Mouse (Mus musculus) lung, postnatal 4 days (tissue): ENCODE measurements around the gene Gnai3.

ENCODE experiments used
- DNase-seq, 2 experiments: peaks; one replicate each; pipeline ENCODE4 v3.0.0; 2021

Gene Gnai3

DNA sequence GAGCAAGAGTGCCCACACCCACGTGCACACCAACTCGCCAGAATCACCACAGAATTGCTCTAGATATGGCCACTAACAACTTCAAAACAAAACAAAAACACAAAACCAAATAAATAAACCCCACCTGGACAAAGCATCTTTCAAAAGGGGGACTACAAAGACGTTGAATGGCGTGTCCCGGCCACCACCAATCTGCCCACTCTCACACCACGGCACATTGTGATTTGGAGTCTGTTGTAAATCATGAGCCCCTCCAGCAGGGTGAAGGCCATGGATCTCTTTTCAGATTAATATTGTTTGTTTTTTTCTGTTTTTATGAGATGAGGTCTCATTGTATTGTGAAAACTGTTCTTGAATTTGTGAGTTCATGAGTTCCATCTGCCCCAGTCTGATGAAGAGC lies 43.9 kb downstream of the Gnai3 start:
- DNase-seq: no peak

DNA sequence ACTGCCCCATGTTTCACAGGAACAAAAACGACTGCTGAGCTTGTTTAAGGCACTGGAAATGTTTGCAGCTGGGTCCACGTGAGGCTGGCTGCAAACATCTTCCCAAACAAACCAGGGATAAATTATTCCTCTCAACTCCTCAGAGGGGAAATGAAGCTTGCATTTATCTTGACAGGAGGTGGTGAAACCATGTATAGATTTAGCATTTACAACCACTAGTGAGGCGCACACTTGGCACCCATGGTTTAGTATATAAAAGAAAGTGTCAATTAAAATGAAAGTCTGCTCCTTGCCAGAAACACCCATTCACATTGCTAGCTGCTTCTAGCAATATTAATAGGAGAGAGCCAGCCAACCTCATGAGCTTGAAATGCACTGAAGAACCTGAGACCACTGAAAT lies 44.4 kb downstream of the Gnai3 start:
- no peak for DNase-seq

GRCm38 (mm10) chr3:108098316-108098715 lies 47.6 kb downstream of the Gnai3 start:
- DNase-seq: no peak

DNA sequence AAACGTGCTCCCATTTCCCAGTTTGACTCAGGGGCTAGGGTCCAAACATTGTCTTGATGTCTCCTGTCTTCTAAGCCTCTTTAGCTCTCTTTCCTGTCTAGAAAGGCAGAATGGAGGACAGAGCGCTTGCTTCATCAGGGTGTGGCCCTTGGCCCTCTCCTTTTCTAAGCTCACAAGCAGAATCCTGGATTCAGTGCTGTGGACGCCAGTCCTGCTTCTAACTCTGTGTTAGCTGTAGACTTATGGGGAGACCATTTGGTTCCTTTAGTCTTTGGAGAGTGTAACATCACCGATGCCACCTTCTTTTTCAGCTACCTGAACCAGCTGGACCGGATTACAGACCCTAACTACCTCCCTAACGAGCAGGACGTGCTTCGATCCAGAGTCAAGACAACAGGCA lies 48.3 kb downstream of the Gnai3 start:
- DNase-seq: no peak

DNA sequence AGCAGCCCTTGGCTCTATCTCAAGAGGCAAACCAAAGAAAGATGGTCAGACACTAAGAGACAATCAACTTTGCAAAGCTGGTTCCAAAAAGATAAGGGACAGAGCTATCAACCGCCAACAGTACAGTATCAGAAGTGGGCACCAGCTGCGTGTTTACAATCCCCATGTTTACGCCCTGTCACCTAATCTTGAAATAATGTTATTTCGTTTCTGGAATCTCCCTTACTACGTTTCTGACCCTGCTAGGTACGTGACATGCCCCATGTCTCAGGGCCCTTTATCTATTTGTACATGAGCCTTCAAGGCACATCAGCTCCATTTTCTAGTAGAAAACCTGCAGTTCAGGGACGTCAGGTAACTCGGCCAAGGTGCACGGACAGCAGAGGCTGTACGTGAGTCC lies 49.2 kb downstream of the Gnai3 start:
- DNase-seq: no peak

- no peak for DNase-seq
Observed at GRCm38 (mm10) chr3:108096226-108096625, 49.7 kb downstream of the Gnai3 start.

- DNase-seq: no peak
Observed at GRCm38 (mm10) chr3:108094976-108095760, 50.8 kb downstream of the Gnai3 start.

DNA sequence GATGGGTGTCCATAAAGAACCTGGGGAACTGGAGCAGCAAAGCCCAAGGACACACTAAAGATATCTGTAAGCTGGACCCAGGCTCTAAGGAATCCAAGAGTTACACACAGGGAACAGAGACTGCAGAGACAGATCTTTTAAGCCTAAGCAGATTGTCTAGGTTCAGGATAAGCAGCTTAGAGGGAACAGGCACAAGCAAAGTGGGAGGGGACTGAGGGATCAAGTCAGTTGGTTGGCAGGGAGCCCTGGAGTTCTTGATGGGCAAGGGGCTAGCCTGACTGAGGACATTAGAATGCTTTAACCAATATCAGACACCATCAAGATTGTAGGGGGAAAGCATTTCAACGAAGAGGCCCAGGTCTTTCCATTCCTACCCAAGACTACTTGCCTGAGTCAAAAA lies 51.8 kb downstream of the Gnai3 start:
- no peak for DNase-seq

DNA sequence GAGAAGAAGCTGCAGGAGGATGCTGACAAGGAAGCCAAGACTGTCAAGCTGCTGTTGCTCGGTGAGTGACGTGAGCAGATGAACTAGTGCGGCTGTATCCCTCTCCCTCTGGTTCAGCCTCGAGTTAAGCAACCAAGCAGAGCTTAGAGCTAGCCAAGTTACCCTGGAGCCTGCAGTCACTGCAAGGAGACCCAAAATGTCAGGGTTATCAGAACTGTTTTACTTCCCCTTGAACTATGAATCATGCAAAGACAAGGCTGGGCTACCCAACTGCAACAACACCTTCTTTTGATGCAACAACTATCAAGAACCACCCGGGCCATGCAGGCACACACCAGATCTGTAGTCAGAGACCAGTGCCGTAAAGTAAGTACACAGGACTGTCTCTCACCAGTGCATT lies 52.6 kb downstream of the Gnai3 start:
- no peak for DNase-seq

- no peak for DNase-seq
Observed at GRCm38 (mm10) chr3:108092536-108093115, 53.3 kb downstream of the Gnai3 start, which contains the start of gene Gnat2. Gene Gnat2 (plus strand): TSS chr3:108092789.

DNA sequence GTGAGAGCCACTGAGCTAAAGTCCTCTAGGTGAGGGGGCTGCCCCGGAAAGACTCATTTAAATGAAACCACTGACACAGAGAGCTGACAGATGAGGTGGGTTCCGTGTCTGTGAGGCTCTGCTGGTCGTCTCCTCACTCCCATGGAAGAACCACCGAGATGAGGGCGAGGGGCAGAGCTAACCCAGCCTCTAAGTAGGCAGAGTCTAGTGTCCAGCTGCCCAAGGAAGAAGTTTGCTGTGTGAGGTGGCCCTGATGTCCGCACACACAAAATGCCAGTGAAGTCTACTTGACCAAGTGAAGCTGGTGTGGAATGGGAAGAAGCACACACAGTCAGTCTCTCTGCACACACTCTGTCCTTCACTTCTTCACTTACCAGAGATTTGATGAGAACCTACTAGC lies 53.9 kb downstream of the Gnai3 start:
- DNase-seq: no peak

GRCm38 (mm10) chr3:108090561-108090960 lies 55.4 kb downstream of the Gnai3 start:
- peak in 1 of 2 experiments; percentile 7 for DNase-seq

GRCm38 (mm10) chr3:108089916-108090315 lies 56.0 kb downstream of the Gnai3 start:
- DNase-seq: no peak

- peak in 1 of 2 experiments; percentile 13 for DNase-seq
Observed at GRCm38 (mm10) chr3:108088842-108089380, 57.0 kb downstream of the Gnai3 start.

GRCm38 (mm10) chr3:108087329-108087728 lies 58.6 kb downstream of the Gnai3 start:
- no peak for DNase-seq

DNA sequence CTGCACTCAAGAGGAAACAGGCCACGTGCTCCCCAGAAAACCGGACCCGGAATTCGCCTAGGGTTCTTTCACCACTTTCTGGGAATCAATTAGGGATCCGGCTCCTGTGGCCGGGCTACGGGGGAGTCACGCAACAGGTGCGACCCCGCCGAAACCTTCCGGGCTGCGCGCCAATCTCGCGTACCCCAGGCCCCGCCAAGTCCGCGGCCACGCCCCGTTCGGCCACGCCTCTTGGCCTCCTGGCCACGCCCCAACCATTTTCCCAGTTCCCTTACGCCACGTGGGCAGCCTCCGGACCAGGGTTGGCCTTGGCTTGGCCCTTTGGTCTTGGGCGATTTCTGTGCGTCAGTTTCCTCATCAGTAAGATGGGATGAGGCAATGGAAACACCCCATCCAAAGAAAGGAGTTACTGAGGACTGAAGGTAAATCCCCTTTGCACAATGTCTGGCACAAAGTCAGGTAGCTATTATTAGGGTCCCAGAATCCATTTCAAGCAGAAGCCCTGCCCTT lies 59.4 kb downstream of the Gnai3 start, which contains the start of gene Ampd2:
Gene Ampd2 (minus strand): TSS at position 182 of the 510 bp plus-strand sequence.
- DNase-seq: peak; percentile 84 to 89

- peak; percentile 82 to 87 for DNase-seq
Observed at GRCm38 (mm10) chr3:108085721-108086469, 60.1 kb downstream of the Gnai3 start.

DNA sequence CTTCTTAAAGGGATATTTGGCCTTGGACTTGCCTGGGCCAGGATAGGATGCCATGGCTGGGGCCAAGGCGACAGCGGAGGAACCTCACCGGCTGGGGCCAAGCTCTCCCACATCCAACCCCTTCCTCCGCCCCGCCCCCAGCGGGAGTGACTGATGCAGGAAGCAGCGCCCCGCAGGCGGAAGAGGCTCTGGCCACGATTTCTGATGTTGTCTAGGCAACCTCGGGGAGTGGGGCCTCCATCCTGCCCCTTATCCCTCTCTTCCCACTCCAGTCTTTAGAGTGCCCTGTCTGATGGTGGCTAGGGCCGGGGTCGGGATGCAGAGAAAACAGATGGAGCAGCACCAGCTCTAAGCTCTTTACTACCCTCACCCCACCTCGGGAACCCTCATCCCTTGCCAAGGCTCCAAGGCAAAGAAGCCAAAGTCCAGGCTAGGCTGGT lies 60.6 kb downstream of the Gnai3 start:
- DNase-seq: peak; percentile 94 to 96

GRCm38 (mm10) chr3:108084767-108085270 lies 61.1 kb downstream of the Gnai3 start:
- DNase-seq: no peak

DNA sequence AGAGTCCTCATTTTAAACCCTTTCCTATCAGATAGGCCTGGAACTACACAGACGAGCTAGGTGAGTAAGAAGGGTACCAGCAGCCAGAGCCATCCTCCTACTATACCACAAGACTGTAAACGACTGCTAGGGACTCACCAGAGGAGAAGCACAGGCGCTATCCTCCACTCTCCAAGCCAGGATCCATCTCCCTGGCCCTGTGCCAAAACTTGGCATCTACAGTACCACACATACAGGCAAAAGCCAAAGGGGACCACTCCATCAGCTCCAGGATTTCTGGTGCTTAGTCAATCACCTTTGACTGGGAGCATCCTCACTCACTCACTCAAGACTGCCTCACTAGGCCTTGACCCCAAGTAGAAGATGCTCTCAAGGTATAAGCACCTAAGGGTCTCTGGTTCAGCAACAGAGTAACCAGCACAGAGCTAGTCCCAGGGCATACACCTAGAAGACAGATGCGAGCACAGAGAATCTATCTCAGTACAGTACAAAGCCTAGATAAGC lies 62.0 kb downstream of the Gnai3 start:
- no peak for DNase-seq

DNA sequence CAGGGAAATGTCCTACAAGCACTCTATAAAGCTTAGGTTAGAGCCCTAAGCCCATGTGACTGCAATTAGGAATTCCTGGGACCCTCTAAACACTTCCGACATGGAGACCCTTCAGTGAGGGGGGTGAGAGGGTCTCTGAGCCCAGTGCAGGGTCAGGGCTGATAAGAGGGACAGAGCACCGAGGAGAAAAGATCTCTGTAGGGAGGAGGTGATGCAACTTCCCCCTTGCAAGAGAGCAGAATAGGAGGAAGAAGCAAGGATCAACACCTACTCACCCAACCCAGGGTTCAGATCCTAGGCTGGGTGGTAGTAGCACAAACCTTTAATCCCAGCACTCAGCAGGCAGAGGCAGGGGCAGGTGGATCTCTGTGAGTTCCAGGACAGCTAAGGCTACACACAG lies 62.8 kb downstream of the Gnai3 start:
- no peak for DNase-seq

- DNase-seq: no peak
Observed at GRCm38 (mm10) chr3:108082251-108082875, 63.6 kb downstream of the Gnai3 start.
